Mouse (Mus musculus): Measurements from ENCODE around the gene Msi2. TPM values are rescaled to one million over a fixed set of nuclear protein-coding genes. Genes with fewer than 3 reads are reported as not detected.

Msi2 gene
- polyA plus RNA-seq, 1 experiment from 2014 or later: 17.9 TPM

GRCm38 (mm10) chr11:88677350-88677749, 41.0 kb downstream of the Msi2 start:
- no peak overlapping the region for H3K4me3 ChIP-seq (ENCODE audit: low read depth, low read length)
- peaks cover 17% of the 10 kb centered on the region; the same call in 1 of the 2 replicates for H3K36me3 ChIP-seq (ENCODE audit: control insufficient read depth, insufficient read depth, low read length)
- H3K27ac ChIP-seq (ENCODE audit: low read length): no peak overlapping the region
- H3K9me3 ChIP-seq (ENCODE audit: control insufficient read depth, low read depth, low read length): no peaks in the 10 kb centered on the region
- 65% methylated on average over 7 of the region's 7 CpGs for WGBS
- no peak overlapping the region for H3K4me2 ChIP-seq (replicated peaks; ENCODE audit: low read depth, low read length)
- H3K27me3 ChIP-seq (ENCODE audit: control insufficient read depth, insufficient read depth, low read length): no peaks in the 10 kb centered on the region
- no peak overlapping the region for H3K9ac ChIP-seq (replicated peaks; ENCODE audit: low read depth, low read length)
- peaks cover 13% of the 10 kb centered on the region for H3K4me1 ChIP-seq (ENCODE audit: control insufficient read depth, insufficient read depth, low read length)
- ATAC-seq (ENCODE audit: insufficient number of reproducible peaks, insufficient read depth, low FRiP score, low read depth): no peak

- H3K9me3 ChIP-seq (ENCODE audit: control insufficient read depth, low read depth, low read length): no peaks in the 10 kb centered on the region
- H3K9ac ChIP-seq (replicated peaks; ENCODE audit: low read depth, low read length): no peak overlapping the region
- peaks cover 17% of the 10 kb centered on the region; the same call in 1 of the 2 replicates for H3K36me3 ChIP-seq (ENCODE audit: control insufficient read depth, insufficient read depth, low read length)
- no peak for ATAC-seq (ENCODE audit: insufficient number of reproducible peaks, insufficient read depth, low FRiP score, low read depth)
- 78% methylated on average over 2 of the region's 2 CpGs for WGBS
- no peak overlapping the region for H3K4me3 ChIP-seq (ENCODE audit: low read depth, low read length)
- H3K4me2 ChIP-seq (replicated peaks; ENCODE audit: low read depth, low read length): no peak overlapping the region
- H3K27me3 ChIP-seq (ENCODE audit: control insufficient read depth, insufficient read depth, low read length): no peaks in the 10 kb centered on the region
- H3K27ac ChIP-seq (ENCODE audit: low read length): no peak overlapping the region
- H3K4me1 ChIP-seq (ENCODE audit: control insufficient read depth, insufficient read depth, low read length): peaks cover 9% of the 10 kb centered on the region
Observed at GRCm38 (mm10) chr11:88676597-88676996, 41.7 kb downstream of the Msi2 start.

GRCm38 (mm10) chr11:88675526-88676353, 42.6 kb downstream of the Msi2 start:
- H3K4me1 ChIP-seq (ENCODE audit: control insufficient read depth, insufficient read depth, low read length): peaks cover 9% of the 10 kb centered on the region
- H3K4me3 ChIP-seq (ENCODE audit: low read depth, low read length): no peak overlapping the region
- no peak overlapping the region for H3K4me2 ChIP-seq (replicated peaks; ENCODE audit: low read depth, low read length)
- 0 out of 2 replicates have a peak overlapping the region, but pooled peaks have one; percentile 15 for H3K27ac ChIP-seq (ENCODE audit: low read length)
- H3K36me3 ChIP-seq (ENCODE audit: control insufficient read depth, insufficient read depth, low read length): peaks cover 19% of the 10 kb centered on the region; the same call in 1 of the 2 replicates
- H3K9me3 ChIP-seq (ENCODE audit: control insufficient read depth, low read depth, low read length): no peaks in the 10 kb centered on the region
- WGBS: 59% methylated on average over 18 of the region's 18 CpGs
- ATAC-seq (ENCODE audit: insufficient number of reproducible peaks, insufficient read depth, low FRiP score, low read depth): no peak
- no peak overlapping the region for H3K9ac ChIP-seq (replicated peaks; ENCODE audit: low read depth, low read length)
- no peaks in the 10 kb centered on the region for H3K27me3 ChIP-seq (ENCODE audit: control insufficient read depth, insufficient read depth, low read length)

- Histone ChIP-seq H3K27me3 (ENCODE audit: control insufficient read depth, insufficient read depth, low read length) (no peaks in the 10 kb centered on the region), H3K9ac (replicated peaks; ENCODE audit: low read depth, low read length) (no peak overlapping the region), H3K9me3 (ENCODE audit: control insufficient read depth, low read depth, low read length) (no peaks in the 10 kb centered on the region), H3K4me3 (ENCODE audit: low read depth, low read length) (no peak overlapping the region), H3K4me1 (ENCODE audit: control insufficient read depth, insufficient read depth, low read length) (peaks cover 9% of the 10 kb centered on the region), H3K4me2 (replicated peaks; ENCODE audit: low read depth, low read length) (no peak overlapping the region), H3K27ac (ENCODE audit: low read length) (no peak overlapping the region), H3K36me3 (ENCODE audit: control insufficient read depth, insufficient read depth, low read length) (peaks cover 14% of the 10 kb centered on the region; the same call in 1 of the 2 replicates)
- 91% methylated on average over 9 of the region's 9 CpGs for WGBS
- no peak for ATAC-seq (ENCODE audit: insufficient number of reproducible peaks, insufficient read depth, low FRiP score, low read depth)
Observed at GRCm38 (mm10) chr11:88674075-88674474, 44.2 kb downstream of the Msi2 start.

- WGBS: 79% methylated on average over 5 of the region's 5 CpGs
- Histone ChIP-seq H3K27ac (ENCODE audit: low read length) (no peak overlapping the region), H3K4me2 (replicated peaks; ENCODE audit: low read depth, low read length) (no peak overlapping the region), H3K36me3 (ENCODE audit: control insufficient read depth, insufficient read depth, low read length) (peaks cover 14% of the 10 kb centered on the region; the same call in 1 of the 2 replicates), H3K9ac (replicated peaks; ENCODE audit: low read depth, low read length) (no peak overlapping the region), H3K9me3 (ENCODE audit: control insufficient read depth, low read depth, low read length) (no peaks in the 10 kb centered on the region), H3K4me3 (ENCODE audit: low read depth, low read length) (no peak overlapping the region), H3K27me3 (ENCODE audit: control insufficient read depth, insufficient read depth, low read length) (no peaks in the 10 kb centered on the region), H3K4me1 (ENCODE audit: control insufficient read depth, insufficient read depth, low read length) (0 out of 2 replicates have a peak, but pooled peaks cover 5% of the 10 kb centered on the region)
- no peak for ATAC-seq (ENCODE audit: insufficient number of reproducible peaks, insufficient read depth, low FRiP score, low read depth)
Observed at GRCm38 (mm10) chr11:88670925-88671324, 47.4 kb downstream of the Msi2 start.

GRCm38 (mm10) chr11:88669106-88669505, 49.2 kb downstream of the Msi2 start:
- WGBS: 85% methylated on average over 7 of the region's 7 CpGs
- Histone ChIP-seq H3K4me1 (ENCODE audit: control insufficient read depth, insufficient read depth, low read length) (no peaks in the 10 kb centered on the region), H3K36me3 (ENCODE audit: control insufficient read depth, insufficient read depth, low read length) (peaks cover 7% of the 10 kb centered on the region; the same call in 1 of the 2 replicates), H3K9ac (replicated peaks; ENCODE audit: low read depth, low read length) (no peak overlapping the region), H3K4me3 (ENCODE audit: low read depth, low read length) (no peak overlapping the region), H3K27me3 (ENCODE audit: control insufficient read depth, insufficient read depth, low read length) (no peaks in the 10 kb centered on the region), H3K9me3 (ENCODE audit: control insufficient read depth, low read depth, low read length) (no peaks in the 10 kb centered on the region), H3K27ac (ENCODE audit: low read length) (no peak overlapping the region), H3K4me2 (replicated peaks; ENCODE audit: low read depth, low read length) (no peak overlapping the region)
- no peak for ATAC-seq (ENCODE audit: insufficient number of reproducible peaks, insufficient read depth, low FRiP score, low read depth)

GRCm38 (mm10) chr11:88668345-88668744, 50.0 kb downstream of the Msi2 start:
- 88% methylated on average over 14 of the region's 14 CpGs for WGBS
- no peak overlapping the region for H3K4me3 ChIP-seq (ENCODE audit: low read depth, low read length)
- H3K9ac ChIP-seq (replicated peaks; ENCODE audit: low read depth, low read length): no peak overlapping the region
- H3K36me3 ChIP-seq (ENCODE audit: control insufficient read depth, insufficient read depth, low read length): peaks cover 7% of the 10 kb centered on the region; the same call in 1 of the 2 replicates
- no peaks in the 10 kb centered on the region for H3K27me3 ChIP-seq (ENCODE audit: control insufficient read depth, insufficient read depth, low read length)
- H3K9me3 ChIP-seq (ENCODE audit: control insufficient read depth, low read depth, low read length): no peaks in the 10 kb centered on the region
- H3K27ac ChIP-seq (ENCODE audit: low read length): no peak overlapping the region
- no peaks in the 10 kb centered on the region for H3K4me1 ChIP-seq (ENCODE audit: control insufficient read depth, insufficient read depth, low read length)
- ATAC-seq (ENCODE audit: insufficient number of reproducible peaks, insufficient read depth, low FRiP score, low read depth): no peak
- no peak overlapping the region for H3K4me2 ChIP-seq (replicated peaks; ENCODE audit: low read depth, low read length)

GRCm38 (mm10) chr11:88665799-88666198, 52.5 kb downstream of the Msi2 start:
- no peak overlapping the region for H3K4me2 ChIP-seq (replicated peaks; ENCODE audit: low read depth, low read length)
- no peak overlapping the region for H3K9ac ChIP-seq (replicated peaks; ENCODE audit: low read depth, low read length)
- H3K9me3 ChIP-seq (ENCODE audit: control insufficient read depth, low read depth, low read length): no peaks in the 10 kb centered on the region
- H3K4me3 ChIP-seq (ENCODE audit: low read depth, low read length): no peak overlapping the region
- H3K4me1 ChIP-seq (ENCODE audit: control insufficient read depth, insufficient read depth, low read length): 0 out of 2 replicates have a peak, but pooled peaks cover 7% of the 10 kb centered on the region
- H3K36me3 ChIP-seq (ENCODE audit: control insufficient read depth, insufficient read depth, low read length): no peaks in the 10 kb centered on the region; the same call in 1 of the 2 replicates
- WGBS: 78% methylated on average over 15 of the region's 15 CpGs
- no peak overlapping the region for H3K27ac ChIP-seq (ENCODE audit: low read length)
- ATAC-seq (ENCODE audit: insufficient number of reproducible peaks, insufficient read depth, low FRiP score, low read depth): no peak
- no peaks in the 10 kb centered on the region for H3K27me3 ChIP-seq (ENCODE audit: control insufficient read depth, insufficient read depth, low read length)

Measured in stomach, embryonic 14.5 days (tissue).